Mouse (Mus musculus): Measurements from ENCODE around the gene Abca2.
A peak's percentile ranks its signal among the peaks of the same experiment; 100 is the strongest.

Gene Abca2

GRCm38 (mm10) chr2:25460135-25460534 is 31.6 kb downstream of the Abca2 start:
- no peak for DNase-seq (ENCODE audit: extremely low read depth, insufficient read length, low spot score)

GRCm38 (mm10) chr2:25460551-25461309 is 32.2 kb downstream of the Abca2 start, which contains the start of gene Paxx:
Paxx (minus strand) TSS chr2:25461094.
- peak; percentile 94 for DNase-seq (ENCODE audit: extremely low read depth, insufficient read length, low spot score)

- no peak for DNase-seq (ENCODE audit: extremely low read depth, insufficient read length, low spot score)
Observed at GRCm38 (mm10) chr2:25461407-25461806, 32.9 kb downstream of the Abca2 start.

GRCm38 (mm10) chr2:25463630-25464029 is 35.1 kb downstream of the Abca2 start:
- DNase-seq (ENCODE audit: extremely low read depth, insufficient read length, low spot score): no peak

GRCm38 (mm10) chr2:25465256-25465655 is 36.8 kb downstream of the Abca2 start:
- DNase-seq (ENCODE audit: extremely low read depth, insufficient read length, low spot score): no peak

- peak; percentile 81 for DNase-seq (ENCODE audit: extremely low read depth, insufficient read length, low spot score)
Observed at GRCm38 (mm10) chr2:25465816-25466635, 37.5 kb downstream of the Abca2 start.

GRCm38 (mm10) chr2:25467606-25468303 is 39.3 kb downstream of the Abca2 start:
- DNase-seq (ENCODE audit: extremely low read depth, insufficient read length, low spot score): no peak

GRCm38 (mm10) chr2:25468962-25469915 is 40.7 kb downstream of the Abca2 start:
- DNase-seq (ENCODE audit: extremely low read depth, insufficient read length, low spot score): peak; percentile 49

GRCm38 (mm10) chr2:25469969-25470368 is 41.5 kb downstream of the Abca2 start, which contains the start of gene Ptgds:
Ptgds (minus strand) TSS chr2:25470046.
- DNase-seq (ENCODE audit: extremely low read depth, insufficient read length, low spot score): no peak

GRCm38 (mm10) chr2:25472550-25472949 is 44.0 kb downstream of the Abca2 start:
- no peak for DNase-seq (ENCODE audit: extremely low read depth, insufficient read length, low spot score)

- no peak for DNase-seq (ENCODE audit: extremely low read depth, insufficient read length, low spot score)
Observed at GRCm38 (mm10) chr2:25477541-25477940, 49.0 kb downstream of the Abca2 start.

GRCm38 (mm10) chr2:25477967-25478675 is 49.6 kb downstream of the Abca2 start:
- no peak for DNase-seq (ENCODE audit: extremely low read depth, insufficient read length, low spot score)

GRCm38 (mm10) chr2:25479551-25480311 is 51.2 kb downstream of the Abca2 start:
- no peak for DNase-seq (ENCODE audit: extremely low read depth, insufficient read length, low spot score)

- DNase-seq (ENCODE audit: extremely low read depth, insufficient read length, low spot score): no peak
Observed at GRCm38 (mm10) chr2:25480541-25480940, 52.0 kb downstream of the Abca2 start.

- no peak for DNase-seq (ENCODE audit: extremely low read depth, insufficient read length, low spot score)
Observed at GRCm38 (mm10) chr2:25482969-25483368, 54.5 kb downstream of the Abca2 start.

GRCm38 (mm10) chr2:25484901-25485647 is 56.6 kb downstream of the Abca2 start:
- no peak for DNase-seq (ENCODE audit: extremely low read depth, insufficient read length, low spot score)

GRCm38 (mm10) chr2:25487965-25488670 is 59.6 kb downstream of the Abca2 start:
- no peak for DNase-seq (ENCODE audit: extremely low read depth, insufficient read length, low spot score)
